Comparison of ENCODE assay signal across 9 mouse cellular contexts in genomic region chr14:54685471-54685870, GRCm38 (mm10). TPM values are rescaled to one million over a fixed set of nuclear protein-coding genes. Genes with fewer than 3 reads are reported as not detected.
DNase-seq lines count a peak whose midpoint lies in the region; ATAC-seq lines count a peak whose summit lies in the region.
"Had no signal": no experiment of that assay in that cellular context is flagged by ENCODE, and none has a peak within 500 bp of the region (broad histone marks: within the 10 kb centered on the region; RNA-seq: fewer than 3 reads in every experiment).

No protein-coding gene starts in this region.

- 11% methylated on average over 8 of the region's 8 CpGs for WGBS in heart, embryonic 14.5 days
- WGBS in hindbrain, embryonic 11.5 days: 13% methylated on average over 8 of the region's 8 CpGs
- 17% methylated on average over 8 of the region's 8 CpGs for WGBS in midbrain, embryonic 10.5 days

- peak overlapping the region; percentile 3 to 97; a peak in 2 of 4 replicates for H3K27ac ChIP-seq in heart, embryonic 14.5 days (replicated peaks in 1 of 2; ENCODE audit: control insufficient read depth in 1 of 2, insufficient read depth in 1 of 2, low read depth in 2 of 2, low read length in 2 of 2)
- no peak overlapping the region for H3K27ac ChIP-seq in hindbrain, embryonic 11.5 days (ENCODE audit: low read depth, low read length)
- peak overlapping the region; percentile 97 for H3K27ac ChIP-seq in midbrain, embryonic 10.5 days (replicated peaks)

- DNase-seq in heart, postnatal 25 days (ENCODE audit: low spot score): no peak
- peak; percentile 14 for DNase-seq in MN1 (ENCODE audit: low spot score)
- no peak for DNase-seq in hindbrain, embryonic 11.5 days (ENCODE audit: low spot score)
- no peak for DNase-seq in midbrain, embryonic 10.5 days (ENCODE audit: low spot score)
- no peak for DNase-seq in retina, postnatal 1 day
- DNase-seq in c-Kit-positive CD71-positive TER-119-positive erythroid progenitor cells, embryonic 14.5 days (ENCODE audit: low spot score): no peak
- DNase-seq in layer of hippocampus, postnatal 25 days (ENCODE audit: extremely low spot score in 1 of 2, low spot score in 1 of 2): no peak
- DNase-seq: gastrocnemius, postnatal 25 days had no signal

- H3K9ac ChIP-seq in heart, embryonic 14.5 days (ENCODE audit: low read length): peak overlapping the region; percentile 99
- H3K9ac ChIP-seq in hindbrain, embryonic 11.5 days (ENCODE audit: low read depth, low read length): peak overlapping the region; percentile 94

- H3K9me3 ChIP-seq in heart, embryonic 14.5 days (ENCODE audit: control insufficient read depth, low read length): no peaks in the 10 kb centered on the region
- H3K9me3 ChIP-seq in hindbrain, embryonic 11.5 days (ENCODE audit: control insufficient read depth, low read length): no peaks in the 10 kb centered on the region
- no peaks in the 10 kb centered on the region for H3K9me3 ChIP-seq in midbrain, embryonic 10.5 days (replicated peaks)

- no peaks in the 10 kb centered on the region for H3K27me3 ChIP-seq in heart, embryonic 14.5 days (ENCODE audit: control insufficient read depth, insufficient read depth, low read length)
- H3K27me3 ChIP-seq in hindbrain, embryonic 11.5 days (ENCODE audit: control insufficient read depth, insufficient read depth, low read length): no peaks in the 10 kb centered on the region
- no peaks in the 10 kb centered on the region for H3K27me3 ChIP-seq in midbrain, embryonic 10.5 days (ENCODE audit: low read depth, poor library complexity, severe bottlenecking)

- peaks cover 0 to 16% of the 10 kb centered on the region in 2 experiments; a peak in 2 of 4 replicates for H3K4me1 ChIP-seq in heart, embryonic 14.5 days (ENCODE audit: control insufficient read depth in 2 of 2, insufficient read depth in 2 of 2, low read length in 2 of 2)
- H3K4me1 ChIP-seq in hindbrain, embryonic 11.5 days (replicated peaks; ENCODE audit: control insufficient read depth, insufficient read depth, low read length): no peaks in the 10 kb centered on the region; the same call in 1 of the 2 replicates
- H3K4me1 ChIP-seq in midbrain, embryonic 10.5 days: peaks cover 27% of the 10 kb centered on the region

- peak overlapping the region; percentile 86 for H3K4me2 ChIP-seq in heart, embryonic 14.5 days (ENCODE audit: low read length)
- peak overlapping the region; percentile 64 for H3K4me2 ChIP-seq in hindbrain, embryonic 11.5 days (replicated peaks; ENCODE audit: low read depth, low read length)

- peaks cover 54% of the 10 kb centered on the region for H3K36me3 ChIP-seq in heart, embryonic 14.5 days (ENCODE audit: control insufficient read depth, insufficient read depth, low read length)
- H3K36me3 ChIP-seq in hindbrain, embryonic 11.5 days (ENCODE audit: control insufficient read depth, insufficient read depth, low read length): 0 out of 2 replicates have a peak, but pooled peaks cover 1% of the 10 kb centered on the region
- H3K36me3 ChIP-seq in midbrain, embryonic 10.5 days: peaks cover 58% of the 10 kb centered on the region

- ATAC-seq in heart, embryonic 14.5 days (ENCODE audit: insufficient number of reproducible peaks, insufficient read depth, low FRiP score, low read depth): no peak
- ATAC-seq in hindbrain, embryonic 11.5 days (ENCODE audit: low FRiP score): 0 out of 2 replicates have a peak, but pooled peaks have one; percentile 4

- intact Hi-C loops in heart, postnatal 25 days (cut with DNase I): loop anchor here (5.0 kb wide), 1 partner anchor 33 kb away; no protein-coding TSS in a partner anchor

- peak overlapping the region; percentile 82 to 90 for H3K4me3 ChIP-seq in heart, embryonic 14.5 days (ENCODE audit: control insufficient read depth in 1 of 2, insufficient read depth in 1 of 2, low read depth in 1 of 2, low read length in 2 of 2)
- H3K4me3 ChIP-seq in hindbrain, embryonic 11.5 days (ENCODE audit: low read depth, low read length): peak overlapping the region; percentile 84
- H3K4me3 ChIP-seq in midbrain, embryonic 10.5 days: peak overlapping the region; percentile 90

RNA-seq across cellular contexts. Expression of gene 1700123O20Rik, which starts 0.5 kb away (rescaled TPM):
- 47.3 and 49.8 TPM in 2 replicates for polyA plus RNA-seq in heart, embryonic 14.5 days (2014; fragmentation: Nextera tagmentation; extraction: Ambion mirVana)
- 10 to 100 TPM; 15.5 to 16.0 TPM for total RNA-seq in heart, postnatal 25 days (2021)
- 99.9 and 108 TPM in 2 replicates for polyA plus RNA-seq in hindbrain, embryonic 11.5 days (2014; fragmentation: Nextera tagmentation; extraction: Ambion mirVana)
- 106 and 111 TPM in 2 replicates for polyA plus RNA-seq in midbrain, embryonic 10.5 days (2016; fragmentation: Nextera tagmentation; extraction: Ambion mirVana)
- total RNA-seq in layer of hippocampus, postnatal 25 days (2021): 10 to 100 TPM; 27.3 to 28.7 TPM

RNA-seq across cellular contexts. Expression of gene Acin1, which starts 1.3 kb away (rescaled TPM):
- polyA plus RNA-seq in heart, embryonic 14.5 days (2014; fragmentation: Nextera tagmentation; extraction: Ambion mirVana): 69.1 and 81.1 TPM in 2 replicates
- total RNA-seq in heart, postnatal 25 days (2021): 10 to 100 TPM; 78.7 to 80.9 TPM
- 148 and 185 TPM in 2 replicates for polyA plus RNA-seq in hindbrain, embryonic 11.5 days (2014; fragmentation: Nextera tagmentation; extraction: Ambion mirVana)
- 128 and 145 TPM in 2 replicates for polyA plus RNA-seq in midbrain, embryonic 10.5 days (2016; fragmentation: Nextera tagmentation; extraction: Ambion mirVana)
- total RNA-seq in layer of hippocampus, postnatal 25 days (2021): 100 to 1,000 TPM; 172 to 215 TPM

RNA-seq across cellular contexts. Expression of gene Gm29776, which starts 13.2 kb away (rescaled TPM):
- polyA plus RNA-seq in heart, embryonic 14.5 days (2014; fragmentation: Nextera tagmentation; extraction: Ambion mirVana): 0.30 and 0.35 TPM in 2 replicates
- total RNA-seq in heart, postnatal 25 days (2021): not detected
- 0.06 TPM in 2 replicates for polyA plus RNA-seq in hindbrain, embryonic 11.5 days (2014; fragmentation: Nextera tagmentation; extraction: Ambion mirVana)
- polyA plus RNA-seq in midbrain, embryonic 10.5 days (2016; fragmentation: Nextera tagmentation; extraction: Ambion mirVana): 0.15 TPM in 1 of 2 replicates, not detected in the other
- total RNA-seq in layer of hippocampus, postnatal 25 days (2021): not detected
- total RNA-seq: gastrocnemius, postnatal 25 days had no signal

RNA-seq across cellular contexts. Expression of gene Cebpe, which starts 26.5 kb away (rescaled TPM):
- not detected in 2 replicates for polyA plus RNA-seq in heart, embryonic 14.5 days (2014; fragmentation: Nextera tagmentation; extraction: Ambion mirVana)
- not detected for total RNA-seq in heart, postnatal 25 days (2021)
- polyA plus RNA-seq in hindbrain, embryonic 11.5 days (2014; fragmentation: Nextera tagmentation; extraction: Ambion mirVana): 0.20 TPM in 1 of 2 replicates, not detected in the other
- polyA plus RNA-seq in midbrain, embryonic 10.5 days (2016; fragmentation: Nextera tagmentation; extraction: Ambion mirVana): 0.09 and 0.11 TPM in 2 replicates
- total RNA-seq in layer of hippocampus, postnatal 25 days (2021): not detected
- total RNA-seq: gastrocnemius, postnatal 25 days had no signal

RNA-seq across cellular contexts. Expression of gene Cdh24, which starts 44.3 kb away (rescaled TPM):
- polyA plus RNA-seq in heart, embryonic 14.5 days (2014; fragmentation: Nextera tagmentation; extraction: Ambion mirVana): 1.3 and 2.0 TPM in 2 replicates
- total RNA-seq in heart, postnatal 25 days (2021): under 1 TPM; 0.31 to 0.39 TPM
- 5.6 and 8.1 TPM in 2 replicates for polyA plus RNA-seq in hindbrain, embryonic 11.5 days (2014; fragmentation: Nextera tagmentation; extraction: Ambion mirVana)
- 4.1 and 4.6 TPM in 2 replicates for polyA plus RNA-seq in midbrain, embryonic 10.5 days (2016; fragmentation: Nextera tagmentation; extraction: Ambion mirVana)
- 10 to 100 TPM; 17.5 to 22.7 TPM for total RNA-seq in layer of hippocampus, postnatal 25 days (2021)
